Mouse (Mus musculus) heart, postnatal 36 days (tissue): ENCODE measurements around the gene Rps6ka1. TPM values are rescaled to one million over a fixed set of nuclear protein-coding genes. Genes with fewer than 3 reads are reported as not detected.

Experiments
- total RNA-seq, 2 experiments: library from RNA; stranded (reverse); gene quantifications; 2 replicates each; pipeline ENCODE4 v1.2.3; 2021

The Rps6ka1 gene
- total RNA-seq, 2 experiments from 2014 or later = 5.1 to 6.4 TPM

Other genes with a start within 250 kb of the Rps6ka1 start
- gene Zdhhc18, start 237.6 kb downstream of the Rps6ka1 start, total RNA-seq = 10 to 100 TPM; 17.2 to 17.3 TPM
- 10 to 100 TPM; 10.8 to 11.3 TPM for gene Pigv, start 215.2 kb downstream of the Rps6ka1 start, total RNA-seq
- gene Arid1a, start 131.0 kb downstream of the Rps6ka1 start, total RNA-seq = 10 to 100 TPM; 37.7 to 42.1 TPM
- 100 to 1,000 TPM; 106 to 128 TPM for gene Hmgn2, start 80.9 kb upstream of the Rps6ka1 start, total RNA-seq
- gene Dhdds, start 113.1 kb upstream of the Rps6ka1 start, total RNA-seq = 10 to 100 TPM; 29.9 to 32.4 TPM
- not detected for gene Lin28a, start 131.0 kb upstream of the Rps6ka1 start, total RNA-seq
- gene Zfp683, start 166.0 kb upstream of the Rps6ka1 start, total RNA-seq = not detected
- not detected for gene Crybg2, start 173.0 kb upstream of the Rps6ka1 start, total RNA-seq
- gene Cd52, start 207.3 kb upstream of the Rps6ka1 start, total RNA-seq = 1 to 10 TPM; 3.1 to 4.6 TPM
- 1 to 10 TPM; 1.6 to 1.9 TPM for gene Ubxn11, start 214.8 kb upstream of the Rps6ka1 start, total RNA-seq
- 10 to 100 TPM; 36.4 to 39.9 TPM for gene Sh3bgrl3, start 241.0 kb upstream of the Rps6ka1 start, total RNA-seq